Mouse (Mus musculus) layer of hippocampus, adult 18-20 months (tissue): ENCODE measurements around the gene Cfap99. TPM values are rescaled to one million over a fixed set of nuclear protein-coding genes. Genes with fewer than 3 reads are reported as not detected.

ENCODE experiments used
- DNase-seq, 2 experiments: peaks; one replicate each; pipeline ENCODE4 v3.0.0; 2022; ENCODE audit warnings: low spot score in 2 of 2
- total RNA-seq, 2 experiments: library from RNA; stranded (reverse); gene quantifications; 2 replicates each; pipeline ENCODE4 v1.2.3; 2021

Gene Cfap99
- total RNA-seq, 2 experiments from 2014 or later, result 0.36 to 0.42 TPM

GRCm38 (mm10) chr5:34276746-34277145 lies 11.7 kb upstream of the Cfap99 start:
- peak in 1 of 2 experiments; percentile 67 for DNase-seq

GRCm38 (mm10) chr5:34278058-34278457 lies 10.3 kb upstream of the Cfap99 start:
- no peak for DNase-seq

GRCm38 (mm10) chr5:34279214-34279613 lies 9.2 kb upstream of the Cfap99 start:
- no peak for DNase-seq

GRCm38 (mm10) chr5:34280976-34281375 lies 7.4 kb upstream of the Cfap99 start:
- no peak for DNase-seq

- no peak for DNase-seq
Observed at GRCm38 (mm10) chr5:34283355-34283754, 5.0 kb upstream of the Cfap99 start.

GRCm38 (mm10) chr5:34284156-34284750 lies 4.1 kb upstream of the Cfap99 start:
- DNase-seq, result no peak

- no peak for DNase-seq
Observed at GRCm38 (mm10) chr5:34285285-34285684, 3.1 kb upstream of the Cfap99 start.

GRCm38 (mm10) chr5:34286516-34286915 lies 1.9 kb upstream of the Cfap99 start:
- no peak for DNase-seq

- DNase-seq, result no peak
Observed at GRCm38 (mm10) chr5:34287001-34287837, 1.2 kb upstream of the Cfap99 start.

GRCm38 (mm10) chr5:34287838-34288145 lies 608 bp upstream of the Cfap99 start:
- DNase-seq, result peak in 1 of 2 experiments; percentile 39

GRCm38 (mm10) chr5:34289286-34289685 lies 886 bp downstream of the Cfap99 start:
- no peak for DNase-seq

GRCm38 (mm10) chr5:34293363-34293762 lies 5.0 kb downstream of the Cfap99 start:
- DNase-seq, result no peak

GRCm38 (mm10) chr5:34294696-34295095 lies 6.3 kb downstream of the Cfap99 start:
- no peak for DNase-seq

- no peak for DNase-seq
Observed at GRCm38 (mm10) chr5:34295141-34295540, 6.7 kb downstream of the Cfap99 start.

- peak in 1 of 2 experiments; percentile 39 for DNase-seq
Observed at GRCm38 (mm10) chr5:34298061-34298460, 9.7 kb downstream of the Cfap99 start.

- no peak for DNase-seq
Observed at GRCm38 (mm10) chr5:34298937-34299535, 10.6 kb downstream of the Cfap99 start.

GRCm38 (mm10) chr5:34302377-34302776 lies 14.0 kb downstream of the Cfap99 start:
- DNase-seq, result no peak

GRCm38 (mm10) chr5:34309016-34309415 lies 20.6 kb downstream of the Cfap99 start:
- no peak for DNase-seq

- no peak for DNase-seq
Observed at GRCm38 (mm10) chr5:34319491-34320034, 31.2 kb downstream of the Cfap99 start.

- DNase-seq, result no peak
Observed at GRCm38 (mm10) chr5:34321236-34321635, 32.8 kb downstream of the Cfap99 start.

GRCm38 (mm10) chr5:34325286-34325685 lies 36.9 kb downstream of the Cfap99 start:
- DNase-seq, result no peak

GRCm38 (mm10) chr5:34326249-34326691 lies 37.9 kb downstream of the Cfap99 start:
- peak in 1 of 2 experiments; percentile 5 for DNase-seq
